Mouse (Mus musculus): ENCODE measurements around the gene Tomm40. TPM values are rescaled to one million over a fixed set of nuclear protein-coding genes. Genes with fewer than 3 reads are reported as not detected.
A peak's percentile ranks its signal among the peaks of the same experiment; 100 is the strongest.

Tomm40 gene
- polyA plus RNA-seq, 1 experiment: 218 TPM

- H3K79me3 ChIP-seq (ENCODE audit: low read depth): peaks cover 26% of the 10 kb centered on the region
- peaks cover 25% of the 10 kb centered on the region for H3K36me3 ChIP-seq (ENCODE audit: control insufficient read depth, insufficient read depth)
- H3K79me2 ChIP-seq (ENCODE audit: control insufficient read depth, insufficient read depth): peaks cover 40% of the 10 kb centered on the region
- H3K4me3 ChIP-seq (ENCODE audit: insufficient read depth, poor library complexity, severe bottlenecking): no peak overlapping the region
- peak overlapping the region; percentile 48 for H3ac ChIP-seq (ENCODE audit: control insufficient read depth, insufficient read length, low read depth)
- H3K27me3 ChIP-seq (ENCODE audit: control insufficient read depth, insufficient read depth, insufficient read length): no peaks in the 10 kb centered on the region
- TF ChIP-seq MYOD1 (IDR thresholded peaks at IDR 0.05; ENCODE audit: control insufficient read depth, insufficient read length, low read depth) (no peak), CEBPB (IDR thresholded peaks at IDR 0.05; ENCODE audit: low read depth) (peak; percentile 66)
Observed at GRCm38 (mm10) chr7:19716055-19716682, 931 bp upstream of the Tomm40 start.

GRCm38 (mm10) chr7:19714836-19715235 lies 402 bp downstream of the Tomm40 start:
- H3K27me3 ChIP-seq (ENCODE audit: control insufficient read depth, insufficient read depth, insufficient read length): no peaks in the 10 kb centered on the region
- peak overlapping the region; percentile 98 for H3ac ChIP-seq (ENCODE audit: control insufficient read depth, insufficient read length, low read depth)
- peaks cover 40% of the 10 kb centered on the region for H3K79me2 ChIP-seq (ENCODE audit: control insufficient read depth, insufficient read depth)
- H3K4me3 ChIP-seq (ENCODE audit: insufficient read depth, poor library complexity, severe bottlenecking): peak overlapping the region; percentile 78
- H3K79me3 ChIP-seq (ENCODE audit: low read depth): peaks cover 26% of the 10 kb centered on the region
- H3K36me3 ChIP-seq (ENCODE audit: control insufficient read depth, insufficient read depth): peaks cover 30% of the 10 kb centered on the region
- TF ChIP-seq MYOG (IDR thresholded peaks at IDR 0.05; ENCODE audit: control insufficient read depth, extremely low read depth, insufficient read length) (no peak), CEBPB (IDR thresholded peaks at IDR 0.05; ENCODE audit: low read depth) (no peak), MYOD1 (IDR thresholded peaks at IDR 0.05; ENCODE audit: control insufficient read depth, insufficient read length, low read depth) (no peak), MAX (IDR thresholded peaks at IDR 0.05) (no peak), USF1 (IDR thresholded peaks at IDR 0.05; ENCODE audit: low read depth) (no peak), CTCF (IDR thresholded peaks at IDR 0.05; ENCODE audit: control insufficient read depth, insufficient read depth, insufficient read length) (no peak), FOSL1 (IDR thresholded peaks at IDR 0.05; ENCODE audit: insufficient read depth, low read length, poor library complexity, severe bottlenecking) (no peak)

- no peak overlapping the region for H3K4me3 ChIP-seq (ENCODE audit: insufficient read depth, poor library complexity, severe bottlenecking)
- H3K27me3 ChIP-seq (ENCODE audit: control insufficient read depth, insufficient read depth, insufficient read length): no peaks in the 10 kb centered on the region
- peaks cover 46% of the 10 kb centered on the region for H3K79me2 ChIP-seq (ENCODE audit: control insufficient read depth, insufficient read depth)
- H3K79me3 ChIP-seq (ENCODE audit: low read depth): peaks cover 26% of the 10 kb centered on the region
- peaks cover 40% of the 10 kb centered on the region for H3K36me3 ChIP-seq (ENCODE audit: control insufficient read depth, insufficient read depth)
- TF ChIP-seq MAX (IDR thresholded peaks at IDR 0.05): no peak
- no peak overlapping the region for H3ac ChIP-seq (ENCODE audit: control insufficient read depth, insufficient read length, low read depth)
Observed at GRCm38 (mm10) chr7:19713598-19713997, 1.6 kb downstream of the Tomm40 start.

GRCm38 (mm10) chr7:19713196-19713595 lies 2.0 kb downstream of the Tomm40 start:
- peaks cover 42% of the 10 kb centered on the region for H3K36me3 ChIP-seq (ENCODE audit: control insufficient read depth, insufficient read depth)
- no peaks in the 10 kb centered on the region for H3K27me3 ChIP-seq (ENCODE audit: control insufficient read depth, insufficient read depth, insufficient read length)
- peak; percentile 1 for TF ChIP-seq CTCF (IDR thresholded peaks at IDR 0.05; ENCODE audit: control insufficient read depth, insufficient read depth, insufficient read length)
- TF ChIP-seq MAX (IDR thresholded peaks at IDR 0.05): no peak
- peaks cover 46% of the 10 kb centered on the region for H3K79me2 ChIP-seq (ENCODE audit: control insufficient read depth, insufficient read depth)
- H3K4me3 ChIP-seq (ENCODE audit: insufficient read depth, poor library complexity, severe bottlenecking): no peak overlapping the region
- peaks cover 26% of the 10 kb centered on the region for H3K79me3 ChIP-seq (ENCODE audit: low read depth)
- H3ac ChIP-seq (ENCODE audit: control insufficient read depth, insufficient read length, low read depth): no peak overlapping the region

GRCm38 (mm10) chr7:19712414-19712813 lies 2.8 kb downstream of the Tomm40 start:
- Histone ChIP-seq H3K79me2 (ENCODE audit: control insufficient read depth, insufficient read depth) (peaks cover 46% of the 10 kb centered on the region), H3K27me3 (ENCODE audit: control insufficient read depth, insufficient read depth, insufficient read length) (no peaks in the 10 kb centered on the region), H3ac (ENCODE audit: control insufficient read depth, insufficient read length, low read depth) (no peak overlapping the region), H3K79me3 (ENCODE audit: low read depth) (peaks cover 26% of the 10 kb centered on the region), H3K4me3 (ENCODE audit: insufficient read depth, poor library complexity, severe bottlenecking) (no peak overlapping the region), H3K36me3 (ENCODE audit: control insufficient read depth, insufficient read depth) (peaks cover 44% of the 10 kb centered on the region)
- no peak for TF ChIP-seq USF1 (IDR thresholded peaks at IDR 0.05; ENCODE audit: low read depth)

- Histone ChIP-seq H3K79me2 (ENCODE audit: control insufficient read depth, insufficient read depth) (peaks cover 46% of the 10 kb centered on the region), H3K36me3 (ENCODE audit: control insufficient read depth, insufficient read depth) (peaks cover 50% of the 10 kb centered on the region), H3K4me3 (ENCODE audit: insufficient read depth, poor library complexity, severe bottlenecking) (no peak overlapping the region), H3ac (ENCODE audit: control insufficient read depth, insufficient read length, low read depth) (no peak overlapping the region), H3K27me3 (ENCODE audit: control insufficient read depth, insufficient read depth, insufficient read length) (no peaks in the 10 kb centered on the region), H3K79me3 (ENCODE audit: low read depth) (peaks cover 26% of the 10 kb centered on the region)
- TF ChIP-seq MYOD1 (IDR thresholded peaks at IDR 0.05; ENCODE audit: control insufficient read depth, insufficient read length, low read depth) (no peak), FOSL1 (IDR thresholded peaks at IDR 0.05; ENCODE audit: insufficient read depth, low read length, poor library complexity, severe bottlenecking) (no peak), MAX (IDR thresholded peaks at IDR 0.05) (no peak), MYOG (IDR thresholded peaks at IDR 0.05; ENCODE audit: control insufficient read depth, extremely low read depth, insufficient read length) (no peak), CTCF (IDR thresholded peaks at IDR 0.05; ENCODE audit: control insufficient read depth, insufficient read depth, insufficient read length) (no peak), USF1 (IDR thresholded peaks at IDR 0.05; ENCODE audit: low read depth) (no peak), CEBPB (IDR thresholded peaks at IDR 0.05; ENCODE audit: low read depth) (no peak)
Observed at GRCm38 (mm10) chr7:19710650-19711049, 4.6 kb downstream of the Tomm40 start.

All from C2C12 (cell line).